Mouse (Mus musculus) frontal cortex, adult (tissue): ENCODE data around the gene Fsd1l.

ENCODE experiments used
- ATAC-seq: cut with Nextera tagmentation; 2 replicates; pipeline ENCODE4 v1.9.2; 2017; ENCODE audit warnings: mild to moderate bottlenecking, moderate library complexity, mixed read lengths; ENCODE audit not compliant: low TSS enrichment

Gene Fsd1l

DNA sequence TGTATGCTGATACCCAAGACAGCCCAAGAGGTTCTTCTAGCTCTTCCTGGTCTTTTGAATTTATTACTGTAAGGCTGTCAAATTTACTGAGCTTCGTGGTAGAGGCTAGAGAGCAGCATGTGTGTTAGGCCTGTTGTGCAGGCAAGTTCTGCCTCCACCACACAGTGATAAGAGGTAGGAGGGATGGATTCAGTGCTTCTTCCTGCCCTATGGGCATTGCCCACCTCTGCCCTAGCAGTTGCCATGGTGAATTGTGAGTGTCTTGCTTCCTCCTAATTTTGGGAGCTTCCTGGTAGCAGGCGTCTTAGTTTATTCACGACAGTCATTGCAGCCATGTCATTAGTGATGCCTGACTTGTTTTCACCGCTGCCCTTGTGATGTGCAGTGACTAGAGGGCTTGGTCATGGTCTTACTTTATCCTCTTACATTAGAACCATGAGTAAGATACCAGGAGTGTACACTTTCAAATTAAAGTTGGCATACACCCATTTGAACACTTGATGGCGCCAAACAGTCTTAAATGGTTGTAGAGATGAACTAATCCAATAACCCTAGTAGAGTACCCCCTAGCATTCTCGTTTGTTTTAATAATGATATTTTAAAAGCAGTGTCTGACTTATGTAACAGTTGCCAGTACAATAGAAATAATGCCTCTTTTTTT lies 107.8 kb downstream of the Fsd1l start:
- ATAC-seq: peak; percentile 88

DNA sequence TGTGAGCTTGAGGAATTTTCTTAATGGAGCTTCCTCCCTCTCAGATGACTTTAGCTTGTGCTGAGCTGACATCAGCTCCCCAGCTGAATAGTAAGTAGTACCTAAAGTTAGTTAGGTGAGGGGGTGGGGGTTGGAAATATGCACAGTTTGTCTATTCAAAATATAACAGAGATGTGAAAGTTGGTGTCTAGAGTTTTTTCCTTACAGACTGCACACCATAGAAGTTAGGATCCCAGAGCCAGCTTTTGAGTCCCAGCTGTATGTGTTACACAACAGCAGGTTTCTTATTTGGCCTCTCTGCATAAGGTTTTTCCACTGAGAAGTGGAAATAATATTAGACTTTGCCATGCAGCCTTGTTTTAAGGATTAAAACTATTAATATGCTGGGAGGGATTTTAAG lies 118.6 kb downstream of the Fsd1l start:
- ATAC-seq: peak; percentile 92

DNA sequence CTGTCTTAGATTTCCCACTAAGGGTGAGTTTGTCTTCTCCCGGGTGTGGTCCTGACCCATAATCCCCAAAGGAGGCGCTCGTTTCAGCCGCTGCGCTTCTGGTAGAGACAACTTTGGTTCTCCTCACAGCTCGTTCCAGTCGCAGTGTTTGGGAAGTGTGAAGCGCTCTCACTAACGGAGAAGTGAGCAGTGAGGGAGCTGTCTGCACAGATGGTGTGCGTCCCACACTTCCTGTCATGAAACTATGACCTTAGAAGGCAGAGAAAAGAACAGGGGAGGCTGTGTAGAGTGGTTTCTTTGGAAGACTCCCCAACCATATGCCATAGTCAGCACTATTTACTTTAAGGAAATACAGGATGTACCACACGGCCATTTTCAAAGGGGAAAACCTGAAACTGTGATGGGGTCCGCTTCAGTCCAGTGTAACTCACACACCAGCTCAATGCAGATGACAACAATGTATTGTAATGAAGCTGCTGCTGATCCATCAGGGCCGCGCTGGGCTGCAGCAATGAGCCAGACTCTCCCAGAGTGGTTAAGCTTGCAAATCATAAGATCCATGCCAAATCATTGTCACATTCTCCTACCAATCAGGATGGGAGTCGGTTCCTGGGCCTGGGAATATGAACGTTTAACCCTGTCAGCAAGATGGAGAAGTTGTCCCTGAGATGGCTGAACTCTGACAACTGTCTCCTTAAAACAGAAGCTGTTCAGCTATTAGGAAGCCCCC lies 119.3 kb downstream of the Fsd1l start:
- peak; percentile 91 for ATAC-seq
